Mouse (Mus musculus): ENCODE data around the gene Stoml1. TPM values are rescaled to one million over a fixed set of nuclear protein-coding genes. Genes with fewer than 3 reads are reported as not detected.

The Stoml1 gene
- total RNA-seq, 4 experiments from 2014 or later, result 8.6 to 10.8 (median 9.8) TPM

- no peak for DNase-seq (ENCODE audit: low spot score in 2 of 2)
These were observed 19.1 kb downstream of the Stoml1 start for GRCm38 (mm10) chr9:58272068-58272541.

DNA sequence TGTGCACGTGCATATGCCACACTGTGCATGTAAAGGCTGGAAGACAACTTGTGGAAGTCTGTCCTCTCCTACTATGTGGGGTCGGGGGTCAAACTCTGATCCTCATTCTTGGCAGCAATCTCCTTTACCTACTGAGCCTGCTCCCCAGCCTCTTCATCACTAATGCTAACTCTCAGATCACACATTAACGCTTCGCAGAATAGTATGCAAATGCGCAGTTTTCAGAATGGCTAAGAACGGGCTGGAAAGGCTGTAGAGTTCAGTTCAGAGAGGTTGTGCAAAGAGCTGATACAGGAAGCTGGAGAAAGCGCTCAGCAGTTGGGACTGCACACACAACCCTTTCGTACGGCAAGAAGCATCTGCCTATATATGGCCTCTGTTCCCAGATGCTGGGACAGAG is 19.9 kb downstream of the Stoml1 start:
- DNase-seq (ENCODE audit: low spot score in 2 of 2), result no peak

GRCm38 (mm10) chr9:58274101-58274604 is 21.2 kb downstream of the Stoml1 start:
- no peak for DNase-seq (ENCODE audit: low spot score in 2 of 2)

GRCm38 (mm10) chr9:58274626-58275025 is 21.7 kb downstream of the Stoml1 start:
- DNase-seq (ENCODE audit: low spot score in 2 of 2), result no peak

DNA sequence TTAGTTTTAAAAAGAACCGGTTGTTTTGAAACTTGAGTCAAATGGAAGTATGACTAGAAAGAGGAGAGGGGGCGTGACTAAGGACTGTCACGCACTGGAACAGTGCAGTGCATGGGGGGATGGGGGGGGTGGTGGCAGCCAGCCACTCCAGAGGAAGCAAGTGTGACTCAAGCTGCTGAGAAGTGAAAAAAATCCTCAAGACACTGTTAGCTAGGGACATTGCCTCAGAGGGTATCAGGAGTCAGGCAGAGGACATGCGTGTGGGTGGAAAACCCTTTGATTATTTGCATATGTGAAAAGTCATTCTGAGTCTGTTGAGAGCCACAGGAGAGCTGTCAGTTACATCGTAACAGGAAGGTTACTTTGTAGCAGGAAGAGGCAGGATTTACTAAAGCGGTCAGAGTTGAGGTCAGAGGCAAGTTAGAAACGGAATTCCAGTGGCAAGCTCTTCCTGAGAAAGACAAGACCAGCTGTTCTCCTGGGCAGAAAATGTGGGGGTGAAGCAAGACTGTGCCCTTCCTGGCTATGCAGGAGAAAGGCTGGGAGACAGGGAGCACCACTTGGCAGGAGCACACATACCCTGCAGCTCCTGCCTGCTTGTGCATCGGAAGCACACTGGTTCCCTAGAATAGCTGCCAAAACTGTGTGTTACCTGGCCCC is 22.3 kb downstream of the Stoml1 start:
- no peak for DNase-seq (ENCODE audit: low spot score in 2 of 2)

- DNase-seq (ENCODE audit: low spot score in 2 of 2), result no peak
These were observed 22.8 kb downstream of the Stoml1 start for GRCm38 (mm10) chr9:58275797-58276196.

DNA sequence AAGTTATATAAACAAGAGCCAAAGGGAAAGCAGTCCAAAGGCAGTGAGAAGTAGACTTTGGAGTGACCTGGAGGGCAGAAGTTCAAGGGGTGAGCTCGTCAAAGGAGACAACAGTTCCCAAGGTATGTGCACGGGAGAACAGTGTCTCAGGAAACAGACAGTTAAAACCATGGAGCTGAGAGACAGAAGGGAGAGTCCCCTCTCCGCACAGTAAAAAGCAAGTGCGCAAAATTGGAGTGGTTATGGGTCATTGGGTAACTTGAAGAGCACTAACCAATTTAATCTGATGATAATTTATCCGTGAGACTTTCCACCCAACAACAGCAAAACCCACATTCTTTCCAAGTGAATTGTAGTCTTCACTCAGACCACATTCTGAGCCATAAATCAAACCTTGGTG is 23.4 kb downstream of the Stoml1 start:
- no peak for DNase-seq (ENCODE audit: low spot score in 2 of 2)

DNA sequence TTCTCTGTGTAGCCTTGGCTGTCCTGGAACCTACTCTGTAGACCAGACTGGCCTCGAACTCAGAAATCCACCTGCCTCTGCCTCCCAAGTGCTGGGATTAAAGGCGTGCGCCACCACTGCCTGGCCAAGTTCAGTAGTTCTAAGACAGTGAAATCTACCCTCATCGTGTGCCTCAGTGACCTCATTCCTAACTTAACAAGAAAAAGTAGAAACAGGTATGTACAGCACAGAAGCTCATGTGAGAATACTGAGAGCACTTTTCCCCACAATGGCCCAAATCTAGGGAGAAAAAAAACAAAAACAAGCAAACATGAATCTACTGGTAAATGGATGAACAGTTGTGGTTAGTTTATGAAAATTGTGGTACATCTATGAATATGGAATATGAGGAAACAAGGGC is 25.3 kb downstream of the Stoml1 start:
- no peak for DNase-seq (ENCODE audit: low spot score in 2 of 2)

GRCm38 (mm10) chr9:58278821-58279723 is 26.1 kb downstream of the Stoml1 start:
- no peak for DNase-seq (ENCODE audit: low spot score in 2 of 2)

- no peak for DNase-seq (ENCODE audit: low spot score in 2 of 2)
These were observed 26.8 kb downstream of the Stoml1 start for GRCm38 (mm10) chr9:58279780-58280179.

- DNase-seq (ENCODE audit: low spot score in 2 of 2), result no peak
These were observed 27.5 kb downstream of the Stoml1 start for GRCm38 (mm10) chr9:58280259-58281109.

GRCm38 (mm10) chr9:58281597-58281996 is 28.6 kb downstream of the Stoml1 start:
- DNase-seq (ENCODE audit: low spot score in 2 of 2), result no peak

DNA sequence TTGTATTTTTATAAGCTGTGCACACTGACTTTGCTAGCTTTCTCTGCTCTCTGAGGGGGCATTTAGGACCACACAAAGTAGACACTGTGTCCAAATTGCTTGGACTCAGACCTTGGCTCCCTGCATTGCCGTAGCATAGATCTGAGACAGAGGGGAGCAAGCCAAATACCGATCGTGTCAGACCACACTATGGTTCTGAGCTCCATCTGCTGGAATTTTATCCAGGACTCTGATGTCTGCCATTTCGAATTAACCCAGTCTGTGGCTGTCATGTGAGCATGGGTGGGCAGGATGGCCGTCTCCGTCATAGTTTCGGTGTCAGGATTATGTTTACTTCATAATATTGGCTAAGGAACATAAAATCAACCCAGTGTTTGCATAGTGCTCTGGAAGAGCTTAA is 30.5 kb downstream of the Stoml1 start:
- DNase-seq (ENCODE audit: low spot score in 2 of 2), result no peak

- DNase-seq (ENCODE audit: low spot score in 2 of 2), result no peak
These were observed 36.1 kb downstream of the Stoml1 start for GRCm38 (mm10) chr9:58289090-58289489.

DNA sequence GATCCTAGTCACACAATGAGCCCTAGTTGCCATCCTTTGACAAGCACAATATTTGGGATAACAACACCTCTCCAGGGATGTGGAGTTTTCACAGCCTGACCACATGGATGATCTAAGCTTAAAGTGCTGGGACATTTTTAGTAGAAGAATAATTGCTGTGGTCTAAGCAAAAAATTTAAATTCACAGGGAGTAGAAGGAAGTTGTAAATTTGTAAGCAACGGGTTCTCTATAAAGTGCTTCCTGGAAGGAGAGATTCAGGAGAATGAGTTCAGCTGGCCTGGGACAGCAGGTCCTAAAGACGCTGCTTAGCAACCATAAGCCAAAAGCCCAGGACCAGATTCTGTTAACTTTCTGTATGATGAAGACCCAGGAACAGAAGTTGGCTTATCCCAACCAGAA is 36.9 kb downstream of the Stoml1 start:
- DNase-seq (ENCODE audit: low spot score in 2 of 2), result no peak

DNA sequence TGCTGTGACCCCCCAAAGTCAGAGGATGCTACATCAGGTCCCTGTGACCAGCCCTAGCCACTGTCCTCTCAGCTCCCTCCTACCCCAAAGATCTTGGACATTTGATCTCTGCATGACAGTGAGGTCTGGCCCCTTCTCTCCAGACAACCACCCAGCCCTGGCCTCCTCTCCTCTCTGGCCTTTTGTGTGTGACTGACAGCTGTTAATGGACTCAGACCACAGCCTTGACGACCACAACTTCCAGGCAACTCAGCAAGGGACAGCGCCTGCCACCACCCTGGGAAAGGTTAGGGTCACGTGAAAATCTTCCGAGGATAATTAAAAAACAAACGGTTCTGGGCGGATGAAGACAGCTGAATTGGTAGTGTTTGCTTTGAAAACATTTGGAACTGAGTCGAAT is 41.6 kb downstream of the Stoml1 start:
- DNase-seq (ENCODE audit: low spot score in 2 of 2), result no peak

- no peak for DNase-seq (ENCODE audit: low spot score in 2 of 2)
These were observed 42.4 kb downstream of the Stoml1 start for GRCm38 (mm10) chr9:58295345-58295744.

GRCm38 (mm10) chr9:58295766-58296361 is 42.9 kb downstream of the Stoml1 start:
- peak; percentile 43 to 75 for DNase-seq (ENCODE audit: low spot score in 2 of 2)

DNA sequence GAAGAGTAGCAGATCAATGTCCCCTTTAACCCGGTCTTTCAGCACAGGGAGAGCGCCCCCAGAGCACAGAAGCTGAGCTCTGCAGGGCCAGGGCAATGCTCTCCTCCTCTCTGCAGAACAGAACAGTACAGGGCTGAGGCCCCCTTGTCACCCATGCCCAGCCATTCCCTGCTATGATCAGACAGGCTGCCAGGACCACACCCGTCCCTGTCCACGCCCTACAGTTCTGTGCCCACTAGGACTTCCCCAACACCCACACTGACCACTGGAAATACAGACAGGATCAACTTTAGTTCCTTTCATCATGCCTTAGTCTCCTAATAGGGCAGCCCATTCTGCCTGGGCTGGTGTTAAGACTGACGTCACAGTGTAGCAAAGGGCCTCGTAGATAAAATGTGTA is 44.1 kb downstream of the Stoml1 start:
- DNase-seq (ENCODE audit: low spot score in 2 of 2), result no peak

- DNase-seq (ENCODE audit: low spot score in 2 of 2), result no peak
These were observed 45.1 kb downstream of the Stoml1 start for GRCm38 (mm10) chr9:58297961-58298477.

DNA sequence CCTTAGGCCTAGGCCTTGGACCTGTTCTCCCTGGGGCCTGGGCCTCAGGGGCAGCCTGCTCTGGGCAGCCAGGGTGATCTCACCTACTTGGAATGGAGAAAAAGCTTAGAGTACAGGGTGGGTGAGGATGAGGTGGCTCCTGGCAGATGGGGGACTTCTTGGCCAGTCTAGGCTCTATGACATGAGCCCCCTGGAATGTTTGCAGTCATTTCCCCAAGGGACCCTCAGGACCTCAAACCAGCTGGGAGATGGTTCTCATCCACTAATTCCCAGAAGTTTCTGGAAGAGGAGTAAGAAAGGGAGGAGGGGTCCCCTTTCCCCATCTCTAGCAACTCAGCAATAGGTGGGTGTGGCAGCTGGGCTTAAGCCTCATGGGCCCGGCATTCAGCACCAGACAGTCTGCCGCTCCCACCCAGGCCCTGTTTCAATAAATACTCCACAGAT is 46.4 kb downstream of the Stoml1 start:
- DNase-seq (ENCODE audit: low spot score in 2 of 2), result no peak
